In the genomic region with DNA sequence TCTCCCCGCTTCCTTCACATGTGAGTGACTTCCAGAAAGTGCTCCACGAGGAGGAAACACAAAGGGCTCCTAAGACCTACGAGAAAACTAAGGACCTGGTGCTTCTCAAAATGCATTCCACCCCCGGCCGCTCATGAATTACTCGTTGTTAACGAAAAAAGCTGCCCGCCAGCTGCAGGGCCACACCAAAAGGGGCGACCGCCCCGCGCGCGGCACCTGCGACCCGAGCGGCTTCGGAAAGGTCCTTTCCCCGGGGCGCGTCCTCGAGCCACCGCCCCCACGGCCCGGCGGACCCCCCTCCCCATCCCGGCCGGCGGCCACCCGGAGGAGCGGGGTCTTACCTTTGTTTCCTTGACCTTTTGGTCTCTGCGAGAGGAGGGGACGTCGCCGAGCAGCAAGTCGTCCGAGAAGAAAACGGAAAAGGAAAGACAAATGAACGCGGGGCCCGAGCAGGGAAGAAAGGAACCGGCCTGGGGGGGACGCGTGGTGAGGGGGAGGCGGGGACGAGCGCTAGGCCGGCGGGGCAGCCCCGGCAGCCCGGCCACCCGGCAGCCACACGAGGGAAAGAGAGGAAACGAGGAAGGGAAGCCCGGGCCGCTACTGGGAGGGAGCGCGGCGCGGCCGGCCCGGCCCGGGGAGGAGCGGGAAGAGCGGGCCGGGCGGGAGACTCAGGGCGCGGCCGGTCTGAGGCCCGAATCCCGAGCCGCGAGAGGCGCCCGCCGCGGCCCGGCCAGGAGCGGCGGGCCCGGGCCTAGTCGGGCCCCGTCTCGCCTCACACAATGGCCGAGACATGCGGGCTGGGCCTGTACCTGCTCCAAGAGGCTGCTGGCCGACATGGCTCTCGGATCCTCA, we compare ENCODE assay signal across 1 mouse cellular context.
TF ChIP-seq lines count a peak whose summit lies in the region.

No protein-coding gene starts in this region.

TF ChIP-seq in CH12.LX, 34 proteins besides CTCF, POLR2A, EP300 and RAD21:
- TF ChIP-seq ETS1 (conservative IDR thresholded peaks at IDR 0.05; ENCODE audit: low read depth, low read length), result no peak
- TF ChIP-seq SIN3A (IDR thresholded peaks at IDR 0.05; ENCODE audit: low read length), result peak; percentile 40; the same call in 1 of the 2 replicates
- 0 out of 2 replicates have a peak, but pooled peaks have one; percentile 20 for TF ChIP-seq CHD1 (IDR thresholded peaks at IDR 0.05; ENCODE audit: low read depth, low read length)
- TF ChIP-seq MXI1 (IDR thresholded peaks at IDR 0.05; ENCODE audit: low read depth, low read length), result peak; percentile 13; the same call in 1 of the 2 replicates
